Mouse (Mus musculus): ENCODE measurements around the gene 3100002H09Rik.

DNA sequence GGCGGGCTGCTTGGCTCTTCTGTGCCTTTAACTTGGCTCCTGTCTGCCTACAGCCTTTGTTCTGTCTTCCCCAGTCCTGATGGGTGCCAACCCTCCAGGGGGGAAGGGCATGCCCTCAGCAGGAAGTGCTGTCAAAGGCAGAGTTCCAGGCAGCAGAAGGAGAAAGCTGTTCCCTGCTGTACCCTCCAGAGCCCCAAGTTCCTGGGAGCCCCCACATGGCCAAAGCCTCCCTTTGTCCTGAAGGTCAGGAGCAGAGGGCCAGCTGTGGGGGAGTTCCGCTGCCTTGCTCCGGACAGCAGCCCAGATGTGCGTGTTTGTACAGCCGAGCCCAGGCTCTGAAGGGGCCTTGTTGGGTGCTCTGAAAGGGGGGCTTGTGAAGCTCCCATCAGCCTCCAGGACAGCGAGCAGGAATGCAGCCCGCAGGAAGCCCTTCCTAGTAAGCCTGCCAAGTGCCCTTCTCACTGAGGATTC is 13.5 kb upstream of the 3100002H09Rik start:
- TF ChIP-seq POLR2A (IDR thresholded peaks at IDR 0.05; ENCODE audit: low read depth, low read length) (no peak), CTCF (IDR thresholded peaks at IDR 0.05; ENCODE audit: extremely low read depth, insufficient read depth, insufficient read length, insufficient replicate concordance) (no peak)
